Mouse (Mus musculus): ENCODE data around the gene Crispld2.

- no peak for TF ChIP-seq CTCF (IDR thresholded peaks at IDR 0.05; ENCODE audit: low read depth)
- no peak for TF ChIP-seq EP300 (IDR thresholded peaks at IDR 0.05; ENCODE audit: low read depth)
Observed at GRCm38 (mm10) chr8:120020298-120020697, 28.1 kb downstream of the Crispld2 start.

All from heart, postnatal 0 days (tissue).